Mouse (Mus musculus): ENCODE measurements around the gene Duxbl2. TPM values are rescaled to one million over a fixed set of nuclear protein-coding genes. Genes with fewer than 3 reads are reported as not detected.
"Not testable (repeated sequence)": the region's sequence is repeated elsewhere in the genome, so short reads cannot be mapped to it uniquely, and the experiment has no call there.

Gene Duxbl2
- polyA plus RNA-seq, 1 experiment from 2014 or later = 0.17 TPM

- H3K9me3 ChIP-seq (ENCODE audit: control insufficient read depth, low read length); H3K9ac ChIP-seq (ENCODE audit: low read depth, low read length); H3K36me3 ChIP-seq (ENCODE audit: control insufficient read depth, insufficient read depth, low read length); H3K4me3 ChIP-seq (ENCODE audit: low read depth, low read length); H3K4me2 ChIP-seq (ENCODE audit: low read depth, low read length); H3K27me3 ChIP-seq (replicated peaks; ENCODE audit: control insufficient read depth, insufficient read depth, low read length); H3K27ac ChIP-seq (replicated peaks; ENCODE audit: low read depth, low read length); H3K4me1 ChIP-seq (ENCODE audit: control insufficient read depth, insufficient read depth, low read length); DNase-seq (ENCODE audit: low spot score): not testable (repeated sequence)
- peak; percentile 76 for ATAC-seq (ENCODE audit: low read depth)
- WGBS = no CpG with 5 or more reads among the region's 9 CpGs
Measured at GRCm38 (mm10) chr14:26161156-26161555, 43.0 kb downstream of the Duxbl2 start.

- not testable (repeated sequence) for H3K9ac ChIP-seq (ENCODE audit: low read depth, low read length); H3K36me3 ChIP-seq (ENCODE audit: control insufficient read depth, insufficient read depth, low read length); H3K4me3 ChIP-seq (ENCODE audit: low read depth, low read length); H3K4me2 ChIP-seq (ENCODE audit: low read depth, low read length); H3K27ac ChIP-seq (replicated peaks; ENCODE audit: low read depth, low read length); DNase-seq (ENCODE audit: low spot score); H3K27me3 ChIP-seq (replicated peaks; ENCODE audit: control insufficient read depth, insufficient read depth, low read length); H3K9me3 ChIP-seq (ENCODE audit: control insufficient read depth, low read length); H3K4me1 ChIP-seq (ENCODE audit: control insufficient read depth, insufficient read depth, low read length)
- ATAC-seq (ENCODE audit: low read depth) = 0 out of 2 replicates have a peak, but pooled peaks have one; percentile 17
- WGBS = no CpG with 5 or more reads among the region's 5 CpGs
Measured at GRCm38 (mm10) chr14:26162423-26162822, 44.3 kb downstream of the Duxbl2 start.

- not testable (repeated sequence) for H3K4me1 ChIP-seq (ENCODE audit: control insufficient read depth, insufficient read depth, low read length); DNase-seq (ENCODE audit: low spot score); H3K27me3 ChIP-seq (replicated peaks; ENCODE audit: control insufficient read depth, insufficient read depth, low read length); H3K9ac ChIP-seq (ENCODE audit: low read depth, low read length); H3K4me3 ChIP-seq (ENCODE audit: low read depth, low read length); H3K9me3 ChIP-seq (ENCODE audit: control insufficient read depth, low read length); ATAC-seq (ENCODE audit: low read depth); H3K4me2 ChIP-seq (ENCODE audit: low read depth, low read length); H3K36me3 ChIP-seq (ENCODE audit: control insufficient read depth, insufficient read depth, low read length); H3K27ac ChIP-seq (replicated peaks; ENCODE audit: low read depth, low read length)
- WGBS = no CpG with 5 or more reads among the region's 12 CpGs
Measured at GRCm38 (mm10) chr14:26165266-26165665, 47.1 kb downstream of the Duxbl2 start.

GRCm38 (mm10) chr14:26173955-26174354 is 55.8 kb downstream of the Duxbl2 start:
- not testable (repeated sequence) for H3K4me2 ChIP-seq (ENCODE audit: low read depth, low read length); DNase-seq (ENCODE audit: low spot score); H3K36me3 ChIP-seq (ENCODE audit: control insufficient read depth, insufficient read depth, low read length); H3K9ac ChIP-seq (ENCODE audit: low read depth, low read length); H3K4me1 ChIP-seq (ENCODE audit: control insufficient read depth, insufficient read depth, low read length); H3K4me3 ChIP-seq (ENCODE audit: low read depth, low read length); H3K27me3 ChIP-seq (replicated peaks; ENCODE audit: control insufficient read depth, insufficient read depth, low read length); H3K9me3 ChIP-seq (ENCODE audit: control insufficient read depth, low read length); H3K27ac ChIP-seq (replicated peaks; ENCODE audit: low read depth, low read length)
- WGBS = no CpG with 5 or more reads among the region's 3 CpGs
- peak; percentile 90 for ATAC-seq (ENCODE audit: low read depth)

- H3K36me3 ChIP-seq (ENCODE audit: control insufficient read depth, insufficient read depth, low read length); H3K4me3 ChIP-seq (ENCODE audit: low read depth, low read length); H3K4me1 ChIP-seq (ENCODE audit: control insufficient read depth, insufficient read depth, low read length); H3K27me3 ChIP-seq (replicated peaks; ENCODE audit: control insufficient read depth, insufficient read depth, low read length); H3K27ac ChIP-seq (replicated peaks; ENCODE audit: low read depth, low read length); H3K4me2 ChIP-seq (ENCODE audit: low read depth, low read length); DNase-seq (ENCODE audit: low spot score); H3K9ac ChIP-seq (ENCODE audit: low read depth, low read length); H3K9me3 ChIP-seq (ENCODE audit: control insufficient read depth, low read length); ATAC-seq (ENCODE audit: low read depth): not testable (repeated sequence)
- WGBS = no CpG with 5 or more reads among the region's 6 CpGs
Measured at GRCm38 (mm10) chr14:26175028-26175427, 56.9 kb downstream of the Duxbl2 start.

Other genes with a start within 250 kb of the Duxbl2 start
- gene Plac9a, start 215.2 kb upstream of the Duxbl2 start, polyA plus RNA-seq (2014; fragmentation: Nextera tagmentation; extraction: Ambion mirVana) = 0.62 TPM in 1 of 2 replicates, not detected in the other
- gene Tmem254a, start 190.7 kb upstream of the Duxbl2 start, polyA plus RNA-seq (2014; fragmentation: Nextera tagmentation; extraction: Ambion mirVana) = 2.6 and 5.5 TPM in 2 replicates
- not detected in 2 replicates for gene Cphx1, start 180.0 kb upstream of the Duxbl2 start, polyA plus RNA-seq (2014; fragmentation: Nextera tagmentation; extraction: Ambion mirVana)
- gene Duxbl1, start 139.8 kb upstream of the Duxbl2 start, polyA plus RNA-seq (2014; fragmentation: Nextera tagmentation; extraction: Ambion mirVana) = 1.1 and 1.6 TPM in 2 replicates
- 38.6 and 48.4 TPM in 2 replicates for gene Gm9780, start 75.6 kb upstream of the Duxbl2 start, polyA plus RNA-seq (2014; fragmentation: Nextera tagmentation; extraction: Ambion mirVana)
- 29.2 and 41.3 TPM in 2 replicates for gene Tmem254c, start 51.0 kb upstream of the Duxbl2 start, polyA plus RNA-seq (2014; fragmentation: Nextera tagmentation; extraction: Ambion mirVana)
- not detected in 2 replicates for gene Cphx2, start 36.8 kb upstream of the Duxbl2 start, polyA plus RNA-seq (2014; fragmentation: Nextera tagmentation; extraction: Ambion mirVana)
- gene Cphx3, start 36.1 kb upstream of the Duxbl2 start, polyA plus RNA-seq (2014; fragmentation: Nextera tagmentation; extraction: Ambion mirVana) = not detected in 2 replicates
- gene Plac9b, start 64.1 kb downstream of the Duxbl2 start, polyA plus RNA-seq (2014; fragmentation: Nextera tagmentation; extraction: Ambion mirVana) = 36.4 and 47.6 TPM in 2 replicates
- 29.8 and 31.2 TPM in 2 replicates for gene Tmem254b, start 88.7 kb downstream of the Duxbl2 start, polyA plus RNA-seq (2014; fragmentation: Nextera tagmentation; extraction: Ambion mirVana)
- gene Duxbl3, start 139.6 kb downstream of the Duxbl2 start, polyA plus RNA-seq (2014; fragmentation: Nextera tagmentation; extraction: Ambion mirVana) = 1.8 and 3.1 TPM in 2 replicates

Data from embryonic facial prominence, embryonic 14.5 days (tissue).